Mouse (Mus musculus) neural tube, embryonic 13.5 days (tissue): ENCODE results near the gene Mief2. TPM values are rescaled to one million over a fixed set of nuclear protein-coding genes. Genes with fewer than 3 reads are reported as not detected.
A peak's percentile ranks its signal among the peaks of the same experiment; 100 is the strongest.

Experiments
- ATAC-seq: fragments of 200-750 bp; cut with Nextera tagmentation; 2 replicates; pipeline ENCODE4 v1.8.0; 2017; ENCODE audit warnings: low read depth, mild to moderate bottlenecking, moderate TSS enrichment, moderate library complexity
- H3K27ac ChIP-seq: fragments of 300-500 bp; sonication (generic); replicated peaks from 2 replicates; pipeline ENCODE4 v1.5.1; 2015; ENCODE audit warnings: moderate library complexity, mild to moderate bottlenecking, inconsistent platforms
- H3K27me3 ChIP-seq: fragments of 300-500 bp; sonication (generic); 2 replicates; pipeline ENCODE4 v1.6.1; 2015; ENCODE audit warnings: mild to moderate bottlenecking, inconsistent platforms
- H3K36me3 ChIP-seq: fragments of 300-500 bp; sonication (generic); 2 replicates; pipeline ENCODE4 v1.6.1; 2015; ENCODE audit warnings: mild to moderate bottlenecking, inconsistent platforms
- H3K4me1 ChIP-seq: fragments of 300-500 bp; sonication (generic); replicated peaks from 2 replicates; pipeline ENCODE4 v1.6.1; 2015; ENCODE audit warnings: inconsistent platforms
- H3K4me2 ChIP-seq: fragments of 300-500 bp; sonication (generic); 2 replicates; pipeline ENCODE4 v1.6.1; 2015; ENCODE audit warnings: inconsistent platforms, mild to moderate bottlenecking, moderate library complexity
- H3K4me3 ChIP-seq: fragments of 300-500 bp; sonication (generic); 2 replicates; pipeline ENCODE4 v1.5.1; 2015; ENCODE audit warnings: mild to moderate bottlenecking, inconsistent platforms
- H3K9ac ChIP-seq: fragments of 300-500 bp; sonication (generic); 2 replicates; pipeline ENCODE4 v1.6.1; 2015; ENCODE audit warnings: moderate library complexity, mild to moderate bottlenecking, inconsistent platforms
- H3K9me3 ChIP-seq: fragments of 300-500 bp; sonication (generic); 2 replicates; pipeline ENCODE4 v1.6.1; 2016; ENCODE audit warnings: inconsistent platforms
- WGBS: fragments of 180-500 bp; shearing (Covaris S2); methylation state at CpG from one replicate; pipeline ENCODE4 v1.1.7; 2015; 5-methylcytosine and 5-hydroxymethylcytosine counted together
- polyA plus RNA-seq: library from polyadenylated mRNA; unstranded; fragments of >200 nt; fragmentation: Nextera tagmentation; extraction: Ambion mirVana; gene quantifications from 2 replicates; pipeline ENCODE4 v1.2.1, GENCODE M21; 2015

The Mief2 gene
- polyA plus RNA-seq, 1 experiment from 2014 or later, result 22.0 TPM

DNA sequence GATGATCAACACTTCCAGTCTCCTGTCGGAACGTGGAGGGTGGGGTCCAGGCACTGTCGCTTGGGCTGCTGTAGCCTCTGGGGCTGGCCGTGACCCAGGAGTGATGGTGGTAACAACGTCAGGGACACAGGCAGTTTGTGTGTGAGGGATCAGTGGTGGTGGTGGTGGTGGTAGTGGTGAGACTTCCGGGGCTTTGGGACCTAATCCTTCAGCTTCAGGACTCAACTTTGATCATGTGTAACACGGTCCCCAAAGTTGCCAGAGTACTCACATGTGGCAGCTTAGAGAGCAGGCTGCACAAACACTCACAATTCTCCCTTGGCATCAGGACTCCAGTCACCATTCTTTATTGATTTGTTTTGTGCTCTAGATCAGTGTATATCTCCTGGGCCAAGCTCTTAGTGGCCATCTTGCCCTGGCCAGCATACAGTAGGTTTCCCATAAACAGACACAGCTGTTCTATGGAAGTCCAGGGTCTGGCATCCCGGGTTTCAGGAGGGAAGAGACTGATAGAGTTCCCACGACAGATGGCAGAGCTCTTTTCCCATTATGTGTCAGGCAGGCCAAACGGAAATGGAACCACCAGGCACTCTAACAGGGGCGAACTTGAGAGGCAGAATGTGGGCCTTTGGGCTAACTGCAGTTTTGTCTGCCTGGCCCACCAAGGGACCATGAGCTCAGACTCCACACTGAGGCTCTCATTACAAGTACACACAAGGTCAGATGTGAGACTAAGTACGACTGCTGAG lies 632 bp upstream of the Mief2 start:
- Histone ChIP-seq H3K4me2 (peak overlapping the region; percentile 76), H3K9me3 (no peaks in the 10 kb centered on the region), H3K27me3 (no peaks in the 10 kb centered on the region), H3K36me3 (peaks cover 48% of the 10 kb centered on the region), H3K9ac (peak overlapping the region; percentile 92), H3K4me1 (peaks cover 39% of the 10 kb centered on the region), H3K4me3 (peak overlapping the region; percentile 84), H3K27ac (peak overlapping the region; percentile 91)
- WGBS, result 9% methylated on average over 12 of the region's 12 CpGs
- peak; percentile 28 for ATAC-seq

DNA sequence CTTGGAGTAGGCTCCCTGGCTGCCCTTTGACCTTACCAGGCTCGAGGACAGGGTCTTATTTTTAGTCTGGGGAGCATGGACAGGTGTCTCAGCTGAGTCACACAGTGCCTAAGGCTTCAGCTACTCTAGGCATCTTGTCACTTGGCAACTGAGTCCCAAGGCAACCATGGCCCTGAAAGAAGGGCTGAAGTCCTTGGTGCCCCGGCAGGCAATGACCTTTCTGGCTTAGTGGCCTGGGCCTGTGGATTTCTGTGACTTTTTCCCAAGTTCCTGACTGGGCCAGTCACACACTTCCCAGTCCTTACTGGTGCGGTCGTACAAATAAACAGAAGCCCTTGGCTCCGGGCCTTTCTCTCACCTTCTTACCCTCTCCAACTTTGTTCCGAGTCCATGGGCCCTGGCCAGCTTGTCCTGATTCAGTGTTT lies 1.0 kb downstream of the Mief2 start:
- peak overlapping the region; percentile 84 for H3K4me3 ChIP-seq
- no peak for ATAC-seq
- H3K4me1 ChIP-seq, result peaks cover 39% of the 10 kb centered on the region
- peak overlapping the region; percentile 76 for H3K4me2 ChIP-seq
- H3K36me3 ChIP-seq, result peaks cover 46% of the 10 kb centered on the region
- H3K9me3 ChIP-seq, result no peaks in the 10 kb centered on the region
- WGBS, result 78% methylated on average over 6 of the region's 6 CpGs
- H3K27ac ChIP-seq, result no peak overlapping the region
- H3K27me3 ChIP-seq, result no peaks in the 10 kb centered on the region
- peak overlapping the region; percentile 78; the same call in 1 of the 2 replicates for H3K9ac ChIP-seq

DNA sequence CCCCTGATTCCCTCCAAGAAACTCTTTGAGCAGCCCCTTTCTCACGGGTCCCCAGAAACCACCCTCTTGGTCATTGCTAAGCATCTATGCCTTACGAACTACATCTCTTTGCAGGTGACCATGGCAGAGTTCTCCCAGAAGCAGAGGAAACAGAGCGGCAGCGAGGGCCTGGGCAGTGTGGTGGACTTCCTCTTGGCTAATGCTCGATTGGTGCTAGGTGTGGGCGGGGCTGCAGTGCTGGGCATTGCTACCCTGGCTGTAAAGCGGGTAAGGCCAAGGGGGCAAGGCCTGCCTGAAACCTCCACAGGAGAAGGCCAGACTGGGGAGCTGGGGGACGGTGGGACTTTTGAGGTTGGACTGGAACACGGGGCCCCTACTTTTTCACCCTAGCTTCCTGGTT lies 2.0 kb downstream of the Mief2 start:
- 91% methylated on average over 9 of the region's 9 CpGs for WGBS
- no peaks in the 10 kb centered on the region for H3K27me3 ChIP-seq
- peaks cover 38% of the 10 kb centered on the region for H3K4me1 ChIP-seq
- H3K4me3 ChIP-seq, result no peak overlapping the region
- H3K27ac ChIP-seq, result no peak overlapping the region
- H3K9me3 ChIP-seq, result no peaks in the 10 kb centered on the region
- H3K4me2 ChIP-seq, result no peak overlapping the region
- H3K36me3 ChIP-seq, result peaks cover 40% of the 10 kb centered on the region
- peak overlapping the region; percentile 49 for H3K9ac ChIP-seq
- ATAC-seq, result no peak

DNA sequence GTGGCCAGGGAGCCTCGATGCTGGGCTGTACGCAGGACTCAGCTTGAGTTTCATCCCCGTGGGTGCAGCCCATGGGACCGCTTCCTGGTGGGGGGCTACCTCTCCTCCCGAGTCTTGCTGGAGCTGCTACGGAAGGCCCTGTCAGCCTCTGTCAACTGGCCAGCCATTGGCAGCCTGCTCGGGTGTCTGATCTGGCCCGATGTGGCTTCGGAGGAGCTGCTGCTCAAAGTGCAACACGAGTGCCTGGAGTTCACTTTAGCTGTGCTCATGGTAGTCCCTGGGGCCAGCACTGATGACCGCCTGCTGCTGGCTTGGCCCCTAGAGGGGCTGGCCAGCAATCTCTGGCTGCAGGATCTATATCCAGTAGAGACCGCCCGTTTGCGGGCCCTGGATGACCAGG lies 3.1 kb downstream of the Mief2 start:
- Histone ChIP-seq H3K4me1 (peaks cover 29% of the 10 kb centered on the region), H3K4me2 (no peak overlapping the region), H3K9me3 (no peaks in the 10 kb centered on the region), H3K27me3 (no peaks in the 10 kb centered on the region), H3K36me3 (peaks cover 40% of the 10 kb centered on the region), H3K4me3 (no peak overlapping the region), H3K27ac (no peak overlapping the region), H3K9ac (no peak overlapping the region)
- no peak for ATAC-seq
- 92% methylated on average over 14 of the region's 14 CpGs for WGBS

DNA sequence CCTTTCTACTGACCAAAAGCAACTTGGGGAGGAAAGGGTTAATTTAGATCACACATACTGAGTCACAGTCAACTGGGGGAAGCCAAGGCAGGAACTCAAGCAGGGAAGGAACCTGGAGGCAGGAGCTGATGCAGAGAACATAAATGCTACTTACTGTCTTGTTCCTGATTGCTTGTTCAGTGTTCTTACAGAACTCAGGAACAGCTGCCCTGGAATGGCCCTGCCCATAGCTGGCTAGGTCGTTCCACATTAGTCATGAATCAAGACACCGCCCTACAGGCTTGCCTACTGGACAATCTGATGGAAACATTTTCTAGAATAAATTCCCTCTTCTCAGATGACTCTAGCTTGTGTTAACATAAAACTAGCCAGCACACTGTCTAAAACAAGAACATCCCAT lies 6.0 kb downstream of the Mief2 start:
- Histone ChIP-seq H3K9ac (no peak overlapping the region), H3K4me1 (peaks cover 8% of the 10 kb centered on the region), H3K36me3 (peaks cover 52% of the 10 kb centered on the region), H3K4me3 (no peak overlapping the region), H3K27me3 (no peaks in the 10 kb centered on the region), H3K4me2 (no peak overlapping the region), H3K27ac (no peak overlapping the region), H3K9me3 (no peaks in the 10 kb centered on the region)
- WGBS, result 81% methylated on average over 2 of the region's 2 CpGs
- ATAC-seq, result no peak

DNA sequence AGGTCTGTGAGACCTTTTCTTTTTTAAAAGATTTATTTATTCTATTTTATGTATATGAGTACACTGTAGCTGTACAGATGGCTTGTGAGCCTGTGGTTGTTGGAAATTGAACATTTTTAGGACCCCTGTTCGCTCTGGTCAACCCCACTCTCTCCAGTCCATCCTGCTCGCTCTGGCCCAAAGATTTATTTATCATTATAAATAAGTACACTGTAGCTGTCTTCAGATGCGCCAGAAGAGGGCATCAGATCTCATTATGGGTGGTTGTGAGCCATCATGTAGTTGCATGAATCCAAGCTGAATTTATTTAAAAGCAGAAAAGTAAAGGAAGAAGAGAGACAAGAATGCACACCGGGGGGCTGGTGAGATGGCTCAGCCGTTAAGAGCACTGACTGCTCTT lies 7.0 kb downstream of the Mief2 start:
- Histone ChIP-seq H3K9ac (no peak overlapping the region), H3K9me3 (no peaks in the 10 kb centered on the region), H3K27ac (no peak overlapping the region), H3K36me3 (peaks cover 62% of the 10 kb centered on the region), H3K4me1 (no peaks in the 10 kb centered on the region), H3K4me2 (no peak overlapping the region), H3K4me3 (no peak overlapping the region), H3K27me3 (no peaks in the 10 kb centered on the region)
- 77% methylated on average over 5 of the region's 5 CpGs for WGBS
- no peak for ATAC-seq

DNA sequence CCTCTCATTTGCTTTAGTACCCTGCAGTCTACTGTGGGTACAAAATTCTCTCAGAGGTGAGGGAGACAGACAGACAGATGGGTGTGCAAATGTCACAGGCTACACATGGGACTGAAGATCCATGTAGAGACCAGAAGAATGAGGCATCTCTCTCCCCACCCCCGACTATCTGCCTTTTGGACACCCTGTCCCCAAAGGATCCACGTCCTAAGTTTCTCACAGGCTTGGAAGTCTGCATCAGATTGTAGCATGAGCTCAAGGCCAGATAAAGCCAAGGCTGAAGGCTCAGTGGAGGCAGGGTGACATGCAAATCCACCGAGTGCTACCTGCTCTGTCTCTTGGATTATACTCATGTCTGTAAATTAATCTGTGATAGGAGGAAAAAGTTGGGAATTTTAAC lies 8.3 kb downstream of the Mief2 start:
- 82% methylated on average over 3 of the region's 3 CpGs for WGBS
- Histone ChIP-seq H3K27me3 (no peaks in the 10 kb centered on the region), H3K27ac (no peak overlapping the region), H3K9me3 (no peaks in the 10 kb centered on the region), H3K4me3 (no peak overlapping the region), H3K4me1 (no peaks in the 10 kb centered on the region), H3K36me3 (peaks cover 64% of the 10 kb centered on the region), H3K9ac (no peak overlapping the region), H3K4me2 (no peak overlapping the region)
- ATAC-seq, result no peak

DNA sequence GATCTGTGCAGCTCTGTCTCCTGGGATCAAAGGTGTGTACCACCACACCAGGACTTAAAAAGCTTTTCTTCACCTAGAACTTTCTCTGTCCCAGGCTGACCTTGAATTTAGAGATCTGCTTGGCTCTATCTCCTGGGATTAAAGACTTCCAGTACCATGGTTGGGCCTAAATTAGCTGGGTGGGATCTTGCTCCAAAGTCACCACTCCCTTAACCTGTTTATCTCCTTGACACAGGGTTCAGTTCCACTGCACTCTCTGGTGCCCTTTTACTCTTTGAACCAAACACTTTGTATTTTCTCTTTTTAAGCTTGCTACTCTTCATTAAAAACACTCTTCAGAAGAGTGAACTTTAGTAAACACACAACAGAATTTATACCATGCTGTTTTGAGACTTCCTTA lies 9.3 kb downstream of the Mief2 start:
- no peaks in the 10 kb centered on the region for H3K4me1 ChIP-seq
- H3K9me3 ChIP-seq, result no peaks in the 10 kb centered on the region
- no peak overlapping the region for H3K4me2 ChIP-seq
- H3K27ac ChIP-seq, result no peak overlapping the region
- H3K36me3 ChIP-seq, result peaks cover 65% of the 10 kb centered on the region
- ATAC-seq, result no peak
- no peaks in the 10 kb centered on the region for H3K27me3 ChIP-seq
- no peak overlapping the region for H3K4me3 ChIP-seq
- no peak overlapping the region for H3K9ac ChIP-seq

DNA sequence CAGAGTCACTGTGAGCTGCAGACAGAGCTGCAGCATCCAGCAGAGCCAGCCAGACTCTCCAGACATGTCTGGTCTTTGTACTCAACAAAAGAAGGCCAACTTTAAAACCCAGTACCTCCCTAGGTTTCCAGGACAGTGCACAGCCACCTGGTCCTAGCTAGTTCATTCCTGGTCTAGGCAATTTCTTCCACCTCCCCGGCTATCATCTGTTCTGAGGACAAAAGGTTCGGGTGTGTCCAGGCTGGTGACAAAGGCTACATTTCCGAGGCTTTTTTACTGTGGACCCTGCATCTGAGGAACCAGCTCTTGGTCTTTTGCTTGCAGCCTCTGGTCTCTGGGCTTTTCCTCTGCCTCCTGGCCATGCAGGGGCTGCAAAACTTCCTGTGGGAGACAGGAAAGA lies 12.1 kb downstream of the Mief2 start:
- H3K4me2 ChIP-seq, result no peak overlapping the region
- WGBS, result 79% methylated on average over 3 of the region's 3 CpGs
- no peaks in the 10 kb centered on the region for H3K27me3 ChIP-seq
- no peaks in the 10 kb centered on the region for H3K9me3 ChIP-seq
- no peak overlapping the region for H3K9ac ChIP-seq
- no peak overlapping the region for H3K4me3 ChIP-seq
- H3K36me3 ChIP-seq, result peaks cover 73% of the 10 kb centered on the region
- ATAC-seq, result no peak
- no peak overlapping the region for H3K27ac ChIP-seq
- no peaks in the 10 kb centered on the region for H3K4me1 ChIP-seq

DNA sequence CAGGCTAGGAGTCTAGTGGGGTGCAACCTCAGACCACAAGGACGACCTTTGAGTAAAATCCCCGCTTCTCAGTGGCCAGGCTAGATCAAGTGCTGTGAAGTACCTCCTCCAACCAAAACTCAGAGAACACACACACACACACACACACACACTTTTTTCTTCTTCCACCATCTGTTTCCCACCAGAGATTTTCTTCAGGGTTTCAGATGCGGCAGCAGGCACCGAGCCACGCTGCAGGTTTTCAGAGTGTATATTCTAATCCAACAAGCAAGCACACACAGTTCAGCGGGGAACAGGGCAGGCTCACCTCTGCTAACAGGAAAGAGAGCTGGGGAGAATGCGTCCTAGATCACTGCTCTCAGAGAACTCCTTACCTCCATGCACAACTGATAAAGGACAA lies 27.4 kb downstream of the Mief2 start:
- no peak for ATAC-seq
- Histone ChIP-seq H3K9me3 (no peaks in the 10 kb centered on the region), H3K9ac (no peak overlapping the region), H3K4me2 (no peak overlapping the region), H3K4me1 (no peaks in the 10 kb centered on the region), H3K36me3 (peaks cover 81% of the 10 kb centered on the region), H3K4me3 (no peak overlapping the region), H3K27ac (no peak overlapping the region), H3K27me3 (no peaks in the 10 kb centered on the region)
- WGBS, result 96% methylated on average over 7 of the region's 7 CpGs

DNA sequence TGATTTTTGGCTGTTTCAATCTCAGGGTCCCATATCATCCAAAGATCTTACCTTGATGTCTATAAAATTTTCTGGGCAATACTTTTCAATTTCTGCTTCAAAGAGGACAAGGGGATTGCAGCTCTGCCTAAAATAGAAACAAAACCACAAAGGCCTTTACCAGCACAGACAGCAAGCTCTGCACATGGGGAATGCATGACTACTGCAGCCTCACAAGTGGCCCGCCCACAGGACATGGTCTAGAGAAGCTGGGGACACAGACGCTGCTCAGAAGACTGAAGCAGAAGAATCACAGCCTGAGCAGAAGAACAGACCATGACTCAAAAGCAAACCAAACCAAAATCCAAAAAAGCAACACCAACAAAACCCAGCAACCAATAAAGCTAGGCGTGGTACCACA lies 33.5 kb downstream of the Mief2 start:
- peaks cover 39% of the 10 kb centered on the region for H3K36me3 ChIP-seq
- 89% methylated on average over 3 of the region's 3 CpGs for WGBS
- H3K27ac ChIP-seq, result no peak overlapping the region

DNA sequence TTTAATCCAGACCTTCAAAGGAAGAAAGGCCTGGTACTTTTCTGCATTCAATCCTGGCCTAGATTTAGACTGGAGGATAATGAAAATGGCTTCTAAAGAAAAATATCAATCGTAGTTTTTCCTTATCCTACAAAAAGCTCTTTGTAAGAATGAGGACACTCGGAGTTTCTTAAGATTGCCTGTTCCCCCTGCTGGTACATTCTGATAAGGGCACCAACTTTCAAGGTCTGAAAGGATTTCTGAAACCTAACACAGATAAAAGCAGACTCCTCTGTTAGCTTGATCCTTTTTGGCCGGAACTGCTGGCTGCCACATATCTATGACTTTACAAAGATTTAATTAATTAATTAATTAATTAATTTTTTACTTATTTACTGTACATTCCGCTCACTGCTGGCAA lies 38.8 kb downstream of the Mief2 start:
- no peak overlapping the region for H3K27ac ChIP-seq

More for the DNA sequence above, 33.5 kb downstream of the Mief2 start:
- Histone ChIP-seq H3K4me1 (no peaks in the 10 kb centered on the region), H3K4me2 (no peak overlapping the region), H3K9me3 (no peaks in the 10 kb centered on the region), H3K9ac (no peak overlapping the region), H3K4me3 (no peak overlapping the region), H3K27me3 (no peaks in the 10 kb centered on the region)
- ATAC-seq, result no peak

DNA sequence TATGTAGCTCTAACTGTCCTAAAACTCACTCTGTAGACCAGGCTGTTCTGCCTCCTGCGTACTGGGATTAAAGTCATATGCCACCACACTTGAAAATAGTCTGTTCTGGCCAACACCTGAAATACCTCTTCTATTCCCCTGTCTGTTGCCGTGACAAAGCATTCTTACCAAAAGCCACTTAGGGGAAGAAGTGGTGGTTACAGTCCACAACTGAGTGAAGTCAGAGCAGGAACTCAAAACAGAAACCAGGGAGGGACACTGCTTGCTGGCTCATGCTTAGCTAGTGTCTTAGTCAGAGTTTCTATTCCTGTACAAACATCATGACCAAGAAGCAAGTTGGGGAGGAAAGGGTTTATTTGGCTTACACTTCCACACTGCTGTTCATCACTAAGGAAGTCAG lies 41.1 kb downstream of the Mief2 start:
- H3K27ac ChIP-seq, result no peak overlapping the region
- no peak overlapping the region for H3K9ac ChIP-seq
- H3K9me3 ChIP-seq, result no peaks in the 10 kb centered on the region
- ATAC-seq, result no peak
- 93% methylated on average over 2 of the region's 2 CpGs for WGBS
- no peaks in the 10 kb centered on the region for H3K36me3 ChIP-seq
- no peak overlapping the region for H3K4me3 ChIP-seq
- H3K4me2 ChIP-seq, result no peak overlapping the region
- peaks cover 7% of the 10 kb centered on the region; the same call in 1 of the 2 replicates for H3K4me1 ChIP-seq
- H3K27me3 ChIP-seq, result no peaks in the 10 kb centered on the region

More for the DNA sequence above, 38.8 kb downstream of the Mief2 start:
- Histone ChIP-seq H3K9ac (no peak overlapping the region), H3K4me1 (no peaks in the 10 kb centered on the region), H3K27me3 (no peaks in the 10 kb centered on the region), H3K9me3 (no peaks in the 10 kb centered on the region), H3K4me3 (no peak overlapping the region), H3K36me3 (peaks cover 2% of the 10 kb centered on the region; the same call in 1 of the 2 replicates), H3K4me2 (no peak overlapping the region)
- no peak for ATAC-seq
- WGBS, result 85% methylated on average over 4 of the region's 4 CpGs
